Mouse (Mus musculus): ENCODE results near the gene Mybphl. TPM values are rescaled to one million over a fixed set of nuclear protein-coding genes. Genes with fewer than 3 reads are reported as not detected.
A peak's percentile ranks its signal among the peaks of the same experiment; 100 is the strongest.

Mybphl gene
- polyA plus RNA-seq, 1 experiment from 2014 or later: 5.6 TPM

DNA sequence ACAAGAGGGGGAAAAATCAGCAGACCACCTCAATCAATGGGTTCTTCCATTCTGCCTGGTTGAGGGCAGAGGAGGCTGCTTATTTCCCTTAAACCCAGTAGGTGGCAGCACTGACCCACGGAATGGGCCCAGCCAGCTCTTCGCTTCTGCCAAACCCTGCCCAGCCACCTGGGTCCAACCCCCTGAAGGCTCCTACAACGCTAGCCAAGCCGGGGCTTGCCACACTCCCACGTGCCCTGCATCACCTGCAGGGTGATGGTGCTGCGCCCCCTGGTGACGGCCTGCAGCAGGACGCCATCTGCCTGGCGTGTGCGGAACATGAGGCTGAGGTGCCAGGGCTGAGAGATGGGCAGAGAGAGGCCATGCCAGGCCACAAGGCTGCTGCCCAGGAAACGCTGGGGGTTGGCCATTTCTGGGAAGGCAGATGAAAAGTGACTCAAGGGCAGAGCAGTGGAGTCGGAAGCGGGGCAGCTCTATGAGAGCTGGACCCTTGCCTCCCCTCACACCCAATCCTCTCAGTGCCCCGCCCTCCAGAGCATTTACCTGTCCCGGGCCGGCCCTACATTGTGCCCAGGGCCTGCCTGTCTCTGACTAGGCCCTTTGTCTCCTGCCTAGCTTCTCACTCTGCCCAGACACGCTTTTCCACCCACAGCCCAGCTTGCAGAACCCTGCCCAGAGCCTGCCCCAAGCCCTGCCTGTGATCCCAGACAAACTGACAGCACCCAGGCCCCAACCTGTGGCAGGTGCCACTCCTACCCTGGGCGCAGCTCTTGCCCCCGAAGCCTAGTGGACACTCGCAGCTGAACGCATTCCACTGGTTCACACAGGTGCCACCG, 37.2 kb downstream of the Mybphl start:
- no peak overlapping the region for H3K4me3 ChIP-seq (ENCODE audit: low read depth, low read length)
- no peaks in the 10 kb centered on the region for H3K27me3 ChIP-seq (replicated peaks; ENCODE audit: insufficient read depth, low read length)
- WGBS: 34% methylated on average over 22 of the region's 22 CpGs
- no peak overlapping the region for H3K9ac ChIP-seq (replicated peaks; ENCODE audit: low read depth)
- no peak overlapping the region for H3K27ac ChIP-seq (ENCODE audit: low read length)
- TF ChIP-seq CTCF (IDR thresholded peaks at IDR 0.05) (peak; percentile 98), EP300 (IDR thresholded peaks at IDR 0.05) (no peak)
- peak; percentile 96 for DNase-seq (ENCODE audit: low spot score)
- H3K4me1 ChIP-seq (ENCODE audit: insufficient read depth, low read depth, low read length): peaks cover 3% of the 10 kb centered on the region; the same call in 1 of the 2 replicates
- H3K4me2 ChIP-seq (replicated peaks; ENCODE audit: low read depth, low read length): no peak overlapping the region; the same call in 1 of the 2 replicates
- H3K36me3 ChIP-seq (ENCODE audit: insufficient read depth, low read length): no peaks in the 10 kb centered on the region
- no peaks in the 10 kb centered on the region for H3K9me3 ChIP-seq (ENCODE audit: low read length)
- peak; percentile 99 for ATAC-seq

DNA sequence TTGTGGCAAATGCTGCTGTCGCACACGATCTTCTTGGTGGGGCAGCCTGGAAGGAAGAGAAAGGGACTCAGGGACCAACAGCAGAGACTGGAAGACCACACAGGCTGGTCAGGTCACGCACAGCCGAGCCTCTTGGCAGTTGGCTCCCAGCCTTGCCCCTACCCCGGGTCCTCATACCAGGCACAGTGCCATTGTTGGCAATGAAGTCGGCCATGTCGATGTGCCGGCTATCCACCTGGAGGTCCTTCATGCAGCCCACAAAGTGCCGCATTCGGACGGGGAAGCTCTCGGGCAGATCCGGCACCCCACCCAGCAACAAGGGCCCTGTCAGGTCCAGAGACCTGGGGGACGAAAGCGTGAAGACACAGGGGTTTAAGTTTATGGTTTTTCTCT, 37.8 kb downstream of the Mybphl start:
- WGBS: 81% methylated on average over 15 of the region's 15 CpGs
- ATAC-seq: no peak
- H3K27me3 ChIP-seq (replicated peaks; ENCODE audit: insufficient read depth, low read length): no peaks in the 10 kb centered on the region
- H3K27ac ChIP-seq (ENCODE audit: low read length): no peak overlapping the region
- DNase-seq (ENCODE audit: low spot score): no peak
- H3K4me3 ChIP-seq (ENCODE audit: low read depth, low read length): no peak overlapping the region
- H3K9me3 ChIP-seq (ENCODE audit: low read length): no peaks in the 10 kb centered on the region
- H3K9ac ChIP-seq (replicated peaks; ENCODE audit: low read depth): no peak overlapping the region
- H3K4me1 ChIP-seq (ENCODE audit: insufficient read depth, low read depth, low read length): peaks cover 3% of the 10 kb centered on the region; the same call in 1 of the 2 replicates
- no peak for TF ChIP-seq CTCF (IDR thresholded peaks at IDR 0.05)
- no peaks in the 10 kb centered on the region for H3K36me3 ChIP-seq (ENCODE audit: insufficient read depth, low read length)
- H3K4me2 ChIP-seq (replicated peaks; ENCODE audit: low read depth, low read length): no peak overlapping the region

DNA sequence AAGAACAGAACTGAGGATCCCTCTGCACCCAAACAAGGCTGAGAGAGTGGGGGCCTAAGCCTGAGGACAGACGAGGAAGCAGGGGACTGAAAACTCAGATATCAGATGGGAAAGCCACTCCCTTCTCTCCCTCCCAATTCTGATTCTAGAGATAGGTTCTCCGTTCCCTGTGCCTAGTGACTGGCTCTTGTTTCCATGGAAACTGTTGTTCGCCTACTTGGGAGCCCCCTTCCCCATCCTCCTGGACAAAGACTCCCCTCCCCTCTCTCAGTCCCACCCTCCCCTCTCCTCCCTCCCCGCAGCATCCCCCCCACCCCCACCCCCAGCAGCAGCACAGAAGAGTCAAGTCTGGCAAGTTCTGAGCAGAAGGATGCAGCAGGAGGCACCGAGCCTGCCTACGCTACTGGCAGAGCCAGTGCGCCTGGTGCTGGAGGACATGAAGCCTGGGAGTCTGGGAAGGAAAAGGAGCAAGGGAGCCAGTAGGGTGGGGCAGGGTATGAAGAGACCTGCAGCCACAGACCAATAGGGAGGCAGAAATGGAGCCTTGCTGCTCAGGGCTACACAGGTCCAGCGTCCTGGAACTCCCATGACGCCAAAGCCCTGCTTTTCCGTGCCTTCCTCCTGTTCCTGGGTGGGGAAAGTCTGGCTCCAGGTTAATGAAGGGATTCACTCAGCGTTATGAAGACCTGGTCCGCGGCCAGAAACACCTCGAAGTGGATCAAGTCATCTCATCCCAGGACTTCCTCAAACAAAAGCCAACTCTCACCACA, 41.0 kb downstream of the Mybphl start:
- H3K4me1 ChIP-seq (ENCODE audit: insufficient read depth, low read depth, low read length): peaks cover 3% of the 10 kb centered on the region; the same call in 1 of the 2 replicates
- ATAC-seq: no peak
- H3K4me3 ChIP-seq (ENCODE audit: low read depth, low read length): no peak overlapping the region
- H3K9me3 ChIP-seq (ENCODE audit: low read length): no peaks in the 10 kb centered on the region
- H3K27ac ChIP-seq (ENCODE audit: low read length): no peak overlapping the region
- no peaks in the 10 kb centered on the region for H3K27me3 ChIP-seq (replicated peaks; ENCODE audit: insufficient read depth, low read length)
- H3K36me3 ChIP-seq (ENCODE audit: insufficient read depth, low read length): no peaks in the 10 kb centered on the region
- 53% methylated on average over 14 of the region's 14 CpGs for WGBS
- DNase-seq (ENCODE audit: low spot score): no peak
- TF ChIP-seq EP300 (IDR thresholded peaks at IDR 0.05): no peak
- no peak for TF ChIP-seq CTCF (IDR thresholded peaks at IDR 0.05)
- H3K9ac ChIP-seq (replicated peaks; ENCODE audit: low read depth): no peak overlapping the region
- no peak overlapping the region for H3K4me2 ChIP-seq (replicated peaks; ENCODE audit: low read depth, low read length)

DNA sequence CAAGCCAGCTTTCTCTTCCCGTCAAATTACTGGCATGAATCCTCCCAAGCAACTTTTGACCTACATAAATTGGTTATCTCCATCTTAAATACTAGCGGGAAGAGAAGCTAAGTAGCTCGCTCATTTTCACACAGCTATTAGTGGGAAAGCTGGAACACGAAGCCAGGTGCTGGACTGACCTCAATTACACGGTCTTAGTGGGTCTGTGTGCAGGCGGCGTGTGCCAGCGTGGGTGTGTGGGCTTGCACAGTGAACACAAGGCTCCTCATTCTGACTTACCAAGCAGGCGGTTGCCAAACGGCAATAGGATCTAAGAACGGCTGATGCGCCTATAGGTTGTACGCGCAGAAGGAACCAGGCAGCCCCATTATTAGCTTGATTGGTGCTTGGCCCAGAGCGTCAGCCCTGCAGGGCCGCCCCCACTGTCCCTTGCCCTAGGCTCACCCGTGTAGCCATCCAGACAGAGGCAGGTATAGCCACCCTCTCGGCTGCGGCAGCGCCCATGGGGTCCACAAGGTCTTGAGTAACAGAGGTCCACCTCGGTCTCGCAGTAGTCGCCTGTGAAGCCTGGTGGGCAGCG, 41.7 kb downstream of the Mybphl start:
- DNase-seq (ENCODE audit: low spot score): no peak
- Histone ChIP-seq H3K4me1 (ENCODE audit: insufficient read depth, low read depth, low read length) (peaks cover 7% of the 10 kb centered on the region; the same call in 1 of the 2 replicates), H3K9me3 (ENCODE audit: low read length) (no peaks in the 10 kb centered on the region), H3K4me2 (replicated peaks; ENCODE audit: low read depth, low read length) (no peak overlapping the region), H3K27me3 (replicated peaks; ENCODE audit: insufficient read depth, low read length) (no peaks in the 10 kb centered on the region), H3K36me3 (ENCODE audit: insufficient read depth, low read length) (no peaks in the 10 kb centered on the region), H3K9ac (replicated peaks; ENCODE audit: low read depth) (no peak overlapping the region), H3K4me3 (ENCODE audit: low read depth, low read length) (no peak overlapping the region), H3K27ac (ENCODE audit: low read length) (no peak overlapping the region)
- no peak for TF ChIP-seq CTCF (IDR thresholded peaks at IDR 0.05)
- no peak for TF ChIP-seq EP300 (IDR thresholded peaks at IDR 0.05)
- ATAC-seq: no peak
- WGBS: 91% methylated on average over 24 of the region's 24 CpGs

DNA sequence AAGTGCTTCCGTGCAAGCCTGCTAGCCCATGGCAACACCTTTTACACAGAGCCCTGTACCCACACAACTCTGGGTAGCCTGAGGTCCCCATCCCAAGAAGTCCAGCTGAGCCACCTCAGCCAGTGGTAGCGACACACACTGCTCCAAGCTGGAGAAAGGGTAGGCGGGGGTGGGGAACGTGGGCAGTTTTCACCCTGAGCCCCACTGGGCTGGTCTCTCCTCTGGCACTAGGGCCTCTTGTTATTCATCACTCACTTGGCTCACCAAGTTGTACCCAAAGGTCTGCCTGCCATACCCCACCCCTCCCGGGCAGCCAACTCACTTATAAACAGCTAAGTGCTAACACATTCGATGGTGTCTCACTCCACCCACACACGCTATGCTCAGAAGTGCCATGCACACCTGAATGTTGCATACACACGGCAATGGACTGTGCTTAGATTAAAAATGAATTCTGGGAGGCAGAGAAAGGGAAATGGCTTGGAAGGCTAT, 43.9 kb downstream of the Mybphl start:
- DNase-seq (ENCODE audit: low spot score): no peak
- ATAC-seq: no peak

More for the DNA sequence above, 43.9 kb downstream of the Mybphl start:
- no peak overlapping the region for H3K27ac ChIP-seq (ENCODE audit: low read length)
- H3K9ac ChIP-seq (replicated peaks; ENCODE audit: low read depth): no peak overlapping the region
- no peak for TF ChIP-seq CTCF (IDR thresholded peaks at IDR 0.05)
- no peak for TF ChIP-seq EP300 (IDR thresholded peaks at IDR 0.05)
- H3K36me3 ChIP-seq (ENCODE audit: insufficient read depth, low read length): no peaks in the 10 kb centered on the region
- H3K4me3 ChIP-seq (ENCODE audit: low read depth, low read length): no peak overlapping the region
- H3K27me3 ChIP-seq (replicated peaks; ENCODE audit: insufficient read depth, low read length): no peaks in the 10 kb centered on the region
- 79% methylated on average over 8 of the region's 8 CpGs for WGBS
- no peak overlapping the region for H3K4me2 ChIP-seq (replicated peaks; ENCODE audit: low read depth, low read length)
- H3K9me3 ChIP-seq (ENCODE audit: low read length): no peaks in the 10 kb centered on the region
- H3K4me1 ChIP-seq (ENCODE audit: insufficient read depth, low read depth, low read length): peaks cover 8% of the 10 kb centered on the region; the same call in 1 of the 2 replicates

Measured in lung, postnatal 0 days (tissue).